Mouse (Mus musculus): ENCODE measurements around the gene Zfp575.
A peak's percentile ranks its signal among the peaks of the same experiment; 100 is the strongest.

Zfp575 gene

DNA sequence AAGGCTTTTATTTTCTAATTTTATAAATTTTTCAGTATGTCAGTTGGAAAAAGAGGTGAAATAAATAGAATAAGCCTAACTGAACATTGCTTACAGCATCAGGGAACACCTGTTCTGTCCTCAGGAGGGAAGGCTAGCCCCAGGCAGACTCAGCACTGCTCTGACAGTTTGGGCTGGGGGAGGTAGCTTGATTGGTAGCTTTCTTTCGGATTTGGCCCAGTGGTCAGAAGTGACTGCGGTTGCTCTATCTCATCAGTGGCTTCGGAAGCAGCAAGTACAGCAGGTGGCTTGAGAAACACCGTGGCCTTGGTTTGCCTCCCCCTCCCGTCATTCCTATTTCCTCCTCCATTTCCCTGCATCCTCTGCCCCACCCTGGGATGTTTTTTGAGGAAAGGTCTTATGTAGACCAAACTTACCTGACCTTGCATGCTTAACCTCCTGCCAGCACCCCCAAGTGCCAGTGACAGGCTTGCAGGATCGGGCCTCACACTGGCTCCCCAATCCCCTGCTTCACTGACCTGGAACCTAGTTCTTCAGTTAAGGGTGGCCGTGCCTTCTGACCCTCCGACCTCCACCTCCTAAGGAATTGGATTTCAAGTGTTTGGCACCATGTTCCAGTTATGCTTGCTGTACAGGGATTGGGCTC is 24.1 kb downstream of the Zfp575 start:
- no peak for DNase-seq (ENCODE audit: low read depth)

DNA sequence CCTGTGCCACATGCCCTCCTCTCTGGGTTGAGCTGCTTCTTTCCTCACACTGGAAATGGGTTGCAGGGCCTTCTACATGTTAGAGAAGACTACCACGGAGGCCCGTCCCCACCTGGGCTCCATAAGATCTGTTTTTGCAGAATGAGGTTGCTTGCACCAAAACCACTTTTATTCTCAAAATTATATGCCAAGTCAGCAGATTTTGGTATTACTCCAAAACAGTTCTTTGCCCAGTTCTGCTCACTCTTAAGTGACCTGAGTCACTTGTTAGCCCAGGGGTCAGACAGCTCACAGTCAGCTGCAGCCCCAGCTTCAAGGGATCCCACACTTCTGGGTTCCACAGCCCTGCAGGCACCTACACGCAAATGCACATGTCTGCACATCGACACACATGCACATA is 26.0 kb downstream of the Zfp575 start:
- DNase-seq (ENCODE audit: low read depth), result no peak

DNA sequence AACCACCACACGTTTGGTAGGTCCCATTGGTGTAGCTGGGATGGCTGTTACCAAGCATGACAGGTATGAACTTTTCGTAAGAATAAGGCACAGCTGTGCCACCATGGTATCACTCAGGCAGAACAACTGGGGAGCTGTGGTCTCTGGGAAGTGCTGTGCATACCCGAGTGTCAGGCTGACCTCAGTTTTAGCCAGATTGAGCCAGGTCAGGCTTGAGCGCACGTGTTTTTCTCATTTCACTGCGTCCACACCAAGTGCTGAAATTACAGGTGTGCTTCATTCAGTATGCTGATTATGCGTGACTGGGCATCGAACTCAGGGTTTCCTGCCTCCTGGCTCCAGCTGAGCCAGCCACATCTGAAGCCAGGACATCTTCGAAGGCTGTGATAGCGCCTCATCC is 31.7 kb downstream of the Zfp575 start:
- DNase-seq (ENCODE audit: low read depth), result no peak

DNA sequence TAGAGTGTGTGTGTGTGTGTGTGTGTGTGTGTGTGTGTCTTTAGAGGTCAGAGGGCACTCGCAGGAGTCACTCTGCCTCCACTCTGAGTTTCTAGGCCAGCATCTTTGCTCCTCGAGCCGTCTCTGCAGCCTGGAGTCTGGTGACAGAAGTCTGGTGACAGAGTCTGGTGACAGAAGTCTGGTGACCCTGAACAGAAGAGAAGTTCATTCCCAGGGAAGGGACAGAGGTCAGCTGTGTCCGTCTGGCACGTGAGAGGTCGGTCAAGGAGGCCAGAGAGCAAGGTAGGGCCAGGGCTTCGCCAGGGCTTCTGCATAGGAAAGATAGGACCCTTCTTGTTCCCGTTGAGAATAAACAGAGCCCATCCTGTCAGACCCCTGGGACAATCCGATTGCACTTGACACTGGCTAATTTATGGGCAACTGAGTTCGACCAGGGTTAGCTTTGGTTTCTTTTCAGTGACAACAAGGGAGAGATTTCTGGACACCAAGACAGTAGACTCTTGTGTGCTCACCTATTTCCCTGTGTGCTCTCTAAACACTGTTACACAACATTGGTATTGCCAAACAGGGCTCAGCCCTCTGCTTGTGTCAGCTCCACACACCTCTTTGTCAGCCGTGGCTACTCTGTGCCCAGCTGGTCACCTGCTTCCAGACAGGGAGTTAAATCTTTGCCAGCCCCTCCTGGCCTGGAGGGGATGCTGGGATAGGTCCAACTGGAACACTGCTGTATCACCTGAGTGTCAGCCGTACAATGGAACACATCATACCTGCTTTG is 35.3 kb downstream of the Zfp575 start:
- no peak for DNase-seq (ENCODE audit: low read depth)

DNA sequence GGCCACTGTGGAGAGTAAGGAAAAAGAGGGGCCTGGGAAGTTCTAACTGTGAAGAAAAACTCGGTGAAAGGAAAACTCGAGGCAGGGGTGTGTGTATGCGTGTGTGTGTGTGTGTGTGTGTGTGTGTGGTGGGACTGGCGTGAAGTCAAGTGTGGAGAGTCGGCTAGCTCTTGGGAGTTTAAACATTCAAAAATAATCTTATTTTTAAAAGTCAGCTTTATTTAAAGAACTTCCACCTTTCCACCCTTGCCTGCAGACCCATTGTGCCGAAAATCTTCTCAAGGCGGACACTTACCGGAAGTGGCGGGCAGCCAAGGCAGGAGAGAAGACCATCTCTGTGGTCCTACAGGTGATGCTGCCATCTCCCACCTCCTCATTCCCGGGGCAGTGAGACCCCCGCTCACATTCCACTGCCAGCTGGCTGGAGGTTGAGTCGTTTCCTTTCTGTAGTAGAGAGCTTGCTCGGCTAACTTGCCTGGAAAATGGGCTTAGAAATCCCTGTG is 39.9 kb downstream of the Zfp575 start:
- DNase-seq (ENCODE audit: low read depth), result no peak

DNA sequence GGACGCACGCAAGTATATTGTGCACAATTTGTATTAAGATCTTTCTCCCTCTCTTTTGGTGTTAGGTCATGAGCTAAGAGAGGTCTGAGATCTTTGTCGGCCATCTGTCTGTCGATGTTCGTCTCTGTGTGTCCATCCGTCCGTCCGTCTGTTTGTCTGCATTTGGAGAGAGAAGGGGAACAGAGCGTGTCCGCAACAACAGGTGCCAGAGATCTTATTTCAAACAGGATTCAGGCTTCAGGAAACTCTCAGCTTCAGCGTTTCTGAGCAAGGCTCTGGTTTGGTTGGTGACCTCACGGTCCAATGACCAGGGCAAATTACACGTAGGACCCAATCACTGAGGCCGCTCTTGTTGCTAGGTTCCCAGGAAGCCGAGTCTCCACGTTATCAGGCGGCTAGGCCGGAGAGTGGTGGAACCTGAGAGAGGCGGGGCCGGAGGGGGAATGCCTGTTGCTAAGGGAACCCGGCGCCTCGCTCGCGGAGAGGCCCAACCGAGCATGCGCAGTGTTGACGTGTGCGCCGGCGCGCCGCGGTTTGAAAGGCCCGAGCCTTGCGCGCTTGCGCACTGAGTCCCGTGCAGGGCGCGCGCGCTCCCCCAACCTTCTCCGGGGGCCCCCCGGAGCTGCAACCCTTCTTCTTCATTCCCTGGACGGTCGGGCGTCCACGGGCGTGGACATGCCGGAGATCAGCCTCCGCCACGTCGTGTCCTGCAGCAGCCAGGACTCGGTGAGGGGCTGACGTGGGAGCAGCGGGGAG is 40.6 kb downstream of the Zfp575 start:
- DNase-seq (ENCODE audit: low read depth), result peak; percentile 99

DNA sequence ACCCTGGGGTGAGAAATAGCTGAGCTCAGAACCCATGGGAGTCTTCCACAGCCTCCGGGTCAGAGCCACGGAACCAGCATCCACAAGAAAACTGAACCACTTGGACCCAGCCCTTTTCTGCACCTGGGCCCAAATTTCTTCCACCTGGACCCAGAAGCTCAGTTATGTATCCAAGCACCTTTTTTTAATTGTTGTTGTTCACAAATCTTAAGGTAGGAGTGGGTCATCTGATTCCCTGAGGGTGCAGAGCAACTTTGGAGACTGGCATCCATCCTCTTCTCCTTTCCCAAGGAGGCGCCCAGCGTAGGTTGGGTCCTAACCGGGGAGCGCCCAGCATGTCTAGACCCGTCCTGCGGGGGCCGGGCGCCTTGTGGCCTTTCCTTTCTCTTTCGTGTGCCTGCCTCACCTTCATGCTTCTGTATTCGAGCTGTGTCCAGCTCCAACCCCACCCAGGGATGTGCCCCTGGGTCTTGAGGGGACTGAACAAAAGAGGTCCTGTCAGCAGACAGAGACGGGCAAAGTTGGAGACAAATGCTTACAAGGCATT is 41.3 kb downstream of the Zfp575 start, which contains the start of the genes Pinlyp and Xrcc1:
Pinlyp (minus strand) TSS at position 51 of the 547 bp plus-strand sequence.
Xrcc1 (plus strand) TSS at position 222 of the 547 bp plus-strand sequence.
- DNase-seq (ENCODE audit: low read depth), result no peak

DNA sequence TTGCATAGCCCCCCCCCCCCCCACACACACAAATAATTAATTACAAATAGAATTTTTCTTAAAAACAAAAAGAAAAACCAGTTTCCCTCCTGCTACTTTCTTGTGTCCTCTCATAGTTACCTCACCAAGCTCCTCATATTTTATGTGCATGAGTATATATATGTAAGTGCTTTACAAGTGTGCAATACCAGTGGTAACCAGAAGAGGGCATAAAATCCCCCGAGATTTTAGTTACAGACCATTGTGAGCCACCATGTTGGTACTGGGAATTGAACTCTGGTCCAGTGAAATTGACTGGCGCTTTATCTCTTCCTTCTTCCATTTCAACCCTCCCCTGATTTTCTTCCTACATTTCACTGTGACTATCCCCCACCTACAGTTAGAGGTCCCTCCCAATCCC is 42.9 kb downstream of the Zfp575 start:
- no peak for DNase-seq (ENCODE audit: low read depth)

DNA sequence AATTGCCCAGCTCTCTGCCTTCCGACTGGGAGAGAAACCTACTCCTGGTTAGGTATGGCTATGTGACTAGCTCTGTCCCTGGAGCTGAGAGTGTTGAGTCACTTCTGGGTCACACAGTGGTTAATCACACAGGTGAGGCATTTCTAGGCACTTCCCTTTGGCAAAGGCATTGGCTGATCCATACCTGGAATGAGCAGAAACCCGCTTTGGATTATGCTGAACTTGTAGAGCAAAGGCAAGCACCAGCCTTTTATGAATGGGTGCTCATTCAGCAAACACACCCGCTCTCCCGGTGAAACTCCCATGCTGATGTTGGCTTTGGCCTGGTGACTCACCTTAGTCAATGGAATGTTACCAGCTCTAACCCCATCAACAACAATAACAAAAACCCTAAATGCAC is 47.8 kb downstream of the Zfp575 start:
- DNase-seq (ENCODE audit: low read depth), result no peak

DNA sequence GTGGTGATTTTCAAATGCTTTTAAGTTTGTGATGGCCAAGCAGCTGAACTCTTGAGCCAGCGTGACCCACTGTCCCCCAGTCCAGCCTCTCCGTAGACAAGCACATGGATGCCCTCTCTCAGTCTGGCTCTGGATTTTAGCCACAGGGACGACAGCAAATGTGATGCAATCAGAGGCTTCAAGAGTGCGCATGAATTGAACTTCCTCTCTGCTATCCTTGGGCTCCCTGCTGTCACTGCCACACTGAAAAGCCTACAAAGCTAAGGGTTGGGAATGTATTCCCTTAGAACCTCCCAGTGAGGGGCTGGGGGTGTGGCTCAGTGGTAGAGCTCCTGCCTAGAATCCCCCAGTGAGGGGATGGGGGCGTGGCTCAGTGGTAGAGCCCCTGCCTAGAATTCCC is 48.7 kb downstream of the Zfp575 start:
- DNase-seq (ENCODE audit: low read depth), result no peak

DNA sequence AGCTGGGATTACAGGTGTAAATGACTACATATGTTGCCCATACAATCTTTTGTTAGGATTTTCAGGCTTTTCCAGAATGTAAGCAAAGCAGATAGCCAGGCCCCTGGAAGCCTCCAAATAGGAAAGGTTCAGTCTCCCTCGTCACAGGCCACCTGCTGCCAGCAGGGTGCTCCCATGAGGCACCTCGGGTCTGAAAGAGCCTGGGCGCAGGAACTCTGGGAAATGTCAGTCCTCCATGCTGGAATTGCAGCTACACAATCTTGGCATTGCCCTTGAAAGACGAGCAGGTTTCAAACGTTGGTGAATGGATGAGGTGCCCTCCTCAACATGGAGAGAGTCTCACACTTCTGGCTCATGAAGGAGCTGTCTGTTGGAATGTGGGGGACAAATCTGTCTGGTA is 49.3 kb downstream of the Zfp575 start:
- no peak for DNase-seq (ENCODE audit: low read depth)

DNA sequence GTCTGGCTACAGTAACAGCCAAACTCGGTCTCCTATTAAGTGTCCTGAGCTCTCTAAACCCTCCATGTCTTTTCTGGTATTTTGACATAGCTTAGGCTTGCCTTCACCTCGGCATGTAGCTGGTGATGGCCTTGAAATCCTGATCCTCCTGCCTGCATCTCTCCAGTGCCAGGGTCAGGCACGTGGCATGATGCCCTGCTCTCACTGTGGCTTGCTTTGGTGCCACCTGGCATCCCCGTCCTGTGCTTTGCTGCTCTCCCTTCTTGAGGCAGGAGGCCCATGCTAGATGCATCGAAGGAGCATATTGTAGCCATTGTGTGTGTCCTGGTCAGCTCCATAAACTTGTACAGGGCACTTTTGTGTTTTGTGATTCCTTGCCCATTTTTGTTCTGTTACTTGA is 49.9 kb downstream of the Zfp575 start:
- no peak for DNase-seq (ENCODE audit: low read depth)

DNA sequence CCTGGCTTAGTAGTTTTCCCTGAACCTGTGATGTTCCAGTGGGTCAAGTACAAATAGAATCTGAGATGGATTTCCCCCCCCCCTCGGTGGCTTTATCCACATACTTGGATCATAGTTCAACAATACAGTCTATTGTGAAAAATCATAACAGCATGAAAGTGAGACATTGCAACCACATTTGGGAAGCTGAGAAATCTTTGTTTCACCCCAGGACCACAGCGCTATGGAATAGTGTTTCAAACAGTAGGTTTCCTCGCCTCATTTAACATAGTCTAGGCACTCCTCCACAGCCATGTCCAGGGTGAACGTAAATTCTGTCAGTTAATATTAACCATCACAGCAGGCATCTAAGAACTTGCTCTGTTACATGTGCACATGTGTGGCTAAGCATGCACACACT is 50.4 kb downstream of the Zfp575 start:
- no peak for DNase-seq (ENCODE audit: low read depth)

DNA sequence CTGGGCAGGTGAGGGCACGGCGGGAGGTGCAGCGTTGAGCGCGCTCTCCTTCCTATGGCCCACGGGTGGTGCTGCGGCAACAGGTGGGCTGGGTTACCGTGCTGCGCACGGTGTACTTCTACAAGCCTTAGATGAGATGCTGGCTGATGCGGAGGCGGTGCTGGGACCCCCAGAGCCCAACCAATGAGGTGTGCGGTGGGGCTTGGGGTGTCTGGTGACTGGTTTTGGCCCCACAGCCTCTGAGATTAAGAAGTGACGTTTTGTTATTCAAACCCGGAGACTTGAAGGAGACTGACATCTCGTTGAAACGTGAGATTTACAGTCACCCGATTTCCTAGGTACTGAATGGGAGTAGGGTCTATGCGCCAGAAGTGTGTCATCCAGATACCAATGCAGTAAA is 53.1 kb downstream of the Zfp575 start:
- DNase-seq (ENCODE audit: low read depth), result no peak

Data from fibroblast of lung, adult 2 months (primary cell).